Mouse (Mus musculus) heart, adult 2 months (tissue): Measurements from ENCODE around the gene P4hb. TPM values are rescaled to one million over a fixed set of nuclear protein-coding genes. Genes with fewer than 3 reads are reported as not detected.

Experiments
- DNase-seq, 2 experiments: peaks; one replicate each; pipeline ENCODE4 v3.0.0; 2021
- H3K27ac ChIP-seq: fragments of 200-600 bp; 2 replicates; pipeline ENCODE4 v1.8.1; 2022
- H3K27me3 ChIP-seq: fragments of 200-500 bp; 2 replicates; pipeline ENCODE4 v1.6.1; 2012; ENCODE audit warnings: mild to moderate bottlenecking, low read length, inconsistent platforms, mixed read lengths; ENCODE audit not compliant: control insufficient read depth, insufficient read depth
- H3K36me3 ChIP-seq: fragments of 200-500 bp; 2 replicates; pipeline ENCODE4 v1.6.1; 2012; ENCODE audit warnings: low read length, inconsistent platforms; ENCODE audit not compliant: control insufficient read depth, insufficient read depth
- H3K4me1 ChIP-seq: fragments of 200-500 bp; 2 replicates; pipeline ENCODE4 v1.6.1; 2011; ENCODE audit warnings: low read length; ENCODE audit not compliant: control insufficient read depth, insufficient read depth
- H3K4me3 ChIP-seq: fragments of 200-600 bp; 2 replicates; pipeline ENCODE4 v1.8.1; 2022
- H3K79me2 ChIP-seq: fragments of 200-500 bp; replicated peaks from 2 replicates; pipeline ENCODE4 v1.6.1; 2012; ENCODE audit warnings: mild to moderate bottlenecking, inconsistent platforms, low read length, moderate library complexity, mixed read lengths; ENCODE audit not compliant: control insufficient read depth, insufficient read depth
- H3K9ac ChIP-seq: fragments of 200-500 bp; 2 replicates; pipeline ENCODE4 v1.6.1; 2012; ENCODE audit warnings: low read depth, mild to moderate bottlenecking, control low read depth, inconsistent platforms, low read length, mixed read lengths
- CTCF ChIP-seq: fragments of 200-600 bp; IDR thresholded peaks from 2 replicates; pipeline ENCODE4 v1.8.1; 2022; ENCODE audit warnings: antibody characterized with exemption, mild to moderate bottlenecking, moderate library complexity
- EP300 ChIP-seq: fragments of 200-500 bp; IDR thresholded peaks from 2 replicates; pipeline ENCODE4 v1.6.1; 2011; ENCODE audit warnings: low read depth, low read length, control low read depth; ENCODE audit not compliant: insufficient read depth
- POLR2A ChIP-seq: fragments of 200-500 bp; IDR thresholded peaks from 2 replicates; pipeline ENCODE4 v1.6.1; 2011; ENCODE audit warnings: mild to moderate bottlenecking, low read depth, low read length, control low read depth; ENCODE audit not compliant: insufficient read depth
- WGBS: fragments of 180-500 bp; shearing (Covaris S2); methylation state at CpG from one replicate; pipeline ENCODE4 v1.1.7; 2018; 5-methylcytosine and 5-hydroxymethylcytosine counted together
- intact Hi-C: fragments of 180-260 bp; cut with DNase I; formaldehyde crosslinking; loops from one replicate; pipeline ENCODE4 v1.15.1; 2025
- polyA plus RNA-seq: library from polyadenylated mRNA; depleted of rRNA; stranded (reverse); fragments of >200 nt; gene quantifications from 2 replicates; pipeline ENCODE4 v1.2.3, GENCODE M21; 2012
- total RNA-seq, 2 experiments: library from RNA; stranded (reverse); gene quantifications; 2 replicates each; pipeline ENCODE4 v1.2.3; 2021

The P4hb gene
- total and polyA plus RNA-seq, 3 experiments, result 115 to 246 (median 221) TPM

- DNase-seq, result peak; percentile 22 to 38
- H3K27me3 ChIP-seq, result no peaks in the 10 kb centered on the region
- peak overlapping the region; percentile 98 for H3K9ac ChIP-seq
- no peak for TF ChIP-seq CTCF
- TF ChIP-seq POLR2A, result no peak
- no peak for TF ChIP-seq EP300
- H3K4me1 ChIP-seq, result peaks cover 7% of the 10 kb centered on the region
- peak overlapping the region; percentile 72 for H3K4me3 ChIP-seq
- peaks cover 6% of the 10 kb centered on the region for H3K36me3 ChIP-seq
- peaks cover 5% of the 10 kb centered on the region for H3K79me2 ChIP-seq
- peak overlapping the region; percentile 94 for H3K27ac ChIP-seq
- WGBS, result 41% methylated on average over 7 of the region's 7 CpGs
- intact Hi-C loops, result loop anchor here (5.0 kb wide), 2 partner anchors 33 to 132 kb away; partner anchors contain the start of genes Cenpx, Lrrc45 and Mcrip1
These were observed 7.1 kb upstream of the P4hb start for GRCm38 (mm10) chr11:120580190-120580589.

GRCm38 (mm10) chr11:120579316-120580107 lies 6.5 kb upstream of the P4hb start:
- Histone ChIP-seq H3K79me2 (peaks cover 5% of the 10 kb centered on the region), H3K9ac (no peak overlapping the region), H3K36me3 (peaks cover 6% of the 10 kb centered on the region), H3K4me3 (peak overlapping the region; percentile 72), H3K27ac (peak overlapping the region; percentile 94), H3K27me3 (no peaks in the 10 kb centered on the region), H3K4me1 (peaks cover 7% of the 10 kb centered on the region)
- DNase-seq, result peak; percentile 65 to 84
- intact Hi-C loops, result loop anchor here (2.0 to 5.0 kb wide), 3 partner anchors 32 to 133 kb away; partner anchors contain the start of genes Cenpx, Lrrc45 and Mcrip1
- 49% methylated on average over 15 of the region's 15 CpGs for WGBS
- TF ChIP-seq CTCF (no peak; the same call in 1 of the 2 replicates), EP300 (0 out of 2 replicates have a peak, but pooled peaks have one; percentile 32)

- peaks cover 8% of the 10 kb centered on the region for H3K4me1 ChIP-seq
- H3K27ac ChIP-seq, result no peak overlapping the region
- peak in 1 of 2 experiments; percentile 30 for DNase-seq
- H3K4me3 ChIP-seq, result no peak overlapping the region
- 79% methylated on average over 11 of the region's 11 CpGs for WGBS
- H3K79me2 ChIP-seq, result peaks cover 5% of the 10 kb centered on the region
- intact Hi-C loops, result loop anchor here (2.0 kb wide), 1 partner anchor 64 kb away; no protein-coding TSS in a partner anchor
- H3K9ac ChIP-seq, result no peak overlapping the region
- H3K27me3 ChIP-seq, result no peaks in the 10 kb centered on the region
- TF ChIP-seq CTCF (no peak), POLR2A (0 out of 2 replicates have a peak, but pooled peaks have one; percentile 15), EP300 (no peak)
- peaks cover 6% of the 10 kb centered on the region for H3K36me3 ChIP-seq
These were observed 5.7 kb upstream of the P4hb start for GRCm38 (mm10) chr11:120578694-120579243.

- intact Hi-C loops, result loop anchor here (2.0 kb wide), 1 partner anchor 63 kb away; no protein-coding TSS in a partner anchor
- Histone ChIP-seq H3K9ac (no peak overlapping the region), H3K36me3 (peaks cover 6% of the 10 kb centered on the region), H3K27me3 (no peaks in the 10 kb centered on the region), H3K4me3 (no peak overlapping the region), H3K4me1 (peaks cover 8% of the 10 kb centered on the region), H3K79me2 (peaks cover 5% of the 10 kb centered on the region), H3K27ac (no peak overlapping the region)
- WGBS, result 75% methylated on average over 10 of the region's 10 CpGs
- peak in 1 of 2 experiments; percentile 33 for DNase-seq
- TF ChIP-seq EP300 (no peak), POLR2A (no peak), CTCF (no peak)
These were observed 5.1 kb upstream of the P4hb start for GRCm38 (mm10) chr11:120578024-120578693.

GRCm38 (mm10) chr11:120577211-120578023 lies 4.4 kb upstream of the P4hb start:
- H3K27ac ChIP-seq, result no peak overlapping the region
- H3K79me2 ChIP-seq, result peaks cover 5% of the 10 kb centered on the region
- no peaks in the 10 kb centered on the region for H3K27me3 ChIP-seq
- H3K9ac ChIP-seq, result no peak overlapping the region
- no peak overlapping the region for H3K4me3 ChIP-seq
- no peak for DNase-seq
- H3K4me1 ChIP-seq, result peaks cover 8% of the 10 kb centered on the region
- intact Hi-C loops, result loop anchor here (2.0 kb wide), 1 partner anchor 63 kb away; no protein-coding TSS in a partner anchor
- peak; percentile 67 for TF ChIP-seq CTCF
- no peak for TF ChIP-seq EP300
- WGBS, result 79% methylated on average over 7 of the region's 7 CpGs
- peaks cover 6% of the 10 kb centered on the region for H3K36me3 ChIP-seq
